Mouse (Mus musculus) C2C12 (cell line): ENCODE results near the gene Pde12. TPM values are rescaled to one million over a fixed set of nuclear protein-coding genes. Genes with fewer than 3 reads are reported as not detected.
"Not testable (repeated sequence)": the region's sequence is repeated elsewhere in the genome, so short reads cannot be mapped to it uniquely, and the experiment has no call there.

Source experiments
- H3K27me3 ChIP-seq: one replicate; pipeline ENCODE4 v1.6.1; 2011; ENCODE audit not compliant: control insufficient read depth, insufficient read depth, insufficient read length
- H3K36me3 ChIP-seq: one replicate; pipeline ENCODE4 v1.6.1; 2011; ENCODE audit not compliant: control insufficient read depth, insufficient read depth
- H3K4me3 ChIP-seq: one replicate; pipeline ENCODE4 v1.5.1; 2011; ENCODE audit warnings: mild to moderate bottlenecking, control low read depth; ENCODE audit not compliant: poor library complexity, insufficient read depth, severe bottlenecking
- H3K79me2 ChIP-seq: one replicate; pipeline ENCODE4 v1.6.1; 2011; ENCODE audit not compliant: control insufficient read depth, insufficient read depth
- H3K79me3 ChIP-seq: one replicate; pipeline ENCODE4 v1.6.1; 2011; ENCODE audit warnings: low read depth, control low read depth
- H3ac ChIP-seq: one replicate; pipeline ENCODE3; 2011; ENCODE audit warnings: low read depth; ENCODE audit not compliant: control insufficient read depth, insufficient read length
- CEBPB ChIP-seq: IDR thresholded peaks from one replicate; pipeline ENCODE4 v1.6.1; 2011; ENCODE audit warnings: low read depth, mild to moderate bottlenecking, control low read depth, moderate library complexity
- CTCF ChIP-seq: IDR thresholded peaks from one replicate; pipeline ENCODE4 v1.5.1; 2011; ENCODE audit not compliant: control insufficient read depth, insufficient read depth, insufficient read length
- FOSL1 ChIP-seq: IDR thresholded peaks from one replicate; pipeline ENCODE4 v1.8.0; 2011; ENCODE audit warnings: mild to moderate bottlenecking, low read length; ENCODE audit not compliant: poor library complexity, insufficient read depth, severe bottlenecking
- MAX ChIP-seq: IDR thresholded peaks from one replicate; pipeline ENCODE4 v1.6.1; 2011; ENCODE audit warnings: mild to moderate bottlenecking, control low read depth
- MYOD1 ChIP-seq: IDR thresholded peaks from one replicate; pipeline ENCODE4 v1.6.1; 2011; ENCODE audit warnings: low read depth; ENCODE audit not compliant: control insufficient read depth, insufficient read length
- MYOG ChIP-seq: IDR thresholded peaks from one replicate; pipeline ENCODE4 v1.6.1; 2011; ENCODE audit not compliant: control insufficient read depth, insufficient read length; ENCODE audit errors: extremely low read depth
- USF1 ChIP-seq: IDR thresholded peaks from one replicate; pipeline ENCODE4 v1.6.1; 2011; ENCODE audit warnings: low read depth, mild to moderate bottlenecking, control low read depth, moderate library complexity
- polyA plus RNA-seq: library from polyadenylated mRNA; unstranded; fragments of >200 nt; fragmentation: generic; extraction: Trizol; gene quantifications from one replicate; pipeline ENCODE4 v1.2.1, GENCODE M21; 2012; ENCODE audit warnings: missing spikeins

Gene Pde12
- polyA plus RNA-seq, 1 experiment = 4.7 TPM

DNA sequence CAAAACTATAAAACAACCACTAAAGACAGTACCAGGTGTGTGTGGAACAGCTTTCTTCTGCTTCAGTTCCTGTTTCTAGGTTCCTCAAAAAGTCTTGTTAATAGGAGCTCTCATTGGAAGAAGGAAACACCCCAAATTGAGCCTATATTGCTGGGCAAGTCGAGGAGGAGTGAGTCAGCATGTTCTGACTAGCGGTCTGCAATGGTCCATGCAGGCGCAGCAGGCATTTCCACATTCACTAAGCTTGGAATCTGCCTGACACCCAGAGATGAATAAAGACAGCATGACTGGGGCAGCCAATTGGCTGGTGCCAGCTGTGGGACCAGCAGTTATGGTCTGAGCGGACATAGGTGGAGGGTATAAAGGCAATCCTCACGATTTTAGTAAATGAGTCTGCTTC is 6.1 kb upstream of the Pde12 start:
- Histone ChIP-seq H3K79me3 (no peaks in the 10 kb centered on the region), H3K36me3 (no peaks in the 10 kb centered on the region), H3ac (no peak overlapping the region), H3K27me3 (no peaks in the 10 kb centered on the region), H3K79me2 (no peaks in the 10 kb centered on the region), H3K4me3 (no peak overlapping the region)
- no peak for TF ChIP-seq MYOG
- TF ChIP-seq MYOD1 = no peak
- TF ChIP-seq CEBPB = no peak
- no peak for TF ChIP-seq FOSL1
- no peak for TF ChIP-seq CTCF
- no peak for TF ChIP-seq USF1
- no peak for TF ChIP-seq MAX

DNA sequence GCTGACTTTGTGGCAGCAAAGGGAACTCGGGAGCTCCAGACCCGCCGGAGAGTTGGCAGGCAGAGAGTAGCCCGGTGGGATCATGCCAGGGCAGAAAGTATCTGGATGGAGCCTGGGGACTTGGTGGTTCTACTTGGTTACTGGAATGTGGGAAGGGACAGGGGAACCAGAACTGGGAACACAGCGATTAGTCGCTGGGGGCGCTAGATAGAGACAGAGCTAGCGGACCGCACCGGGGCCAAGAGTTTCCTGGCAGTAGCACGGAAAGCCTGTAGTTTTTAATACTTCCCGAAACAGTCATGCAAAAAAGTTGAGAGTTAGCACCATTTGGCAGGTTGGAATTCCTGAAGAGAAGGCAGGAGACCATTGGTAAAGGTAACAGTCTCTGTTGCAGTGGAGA is 5.7 kb upstream of the Pde12 start:
- Histone ChIP-seq H3K36me3 (no peaks in the 10 kb centered on the region), H3K79me3 (no peaks in the 10 kb centered on the region), H3ac (no peak overlapping the region), H3K79me2 (no peaks in the 10 kb centered on the region), H3K27me3 (no peaks in the 10 kb centered on the region), H3K4me3 (no peak overlapping the region)
- no peak for TF ChIP-seq CTCF
- no peak for TF ChIP-seq MYOG
- TF ChIP-seq USF1 = no peak
- no peak for TF ChIP-seq MYOD1
- TF ChIP-seq MAX = no peak
- TF ChIP-seq FOSL1 = no peak
- no peak for TF ChIP-seq CEBPB

DNA sequence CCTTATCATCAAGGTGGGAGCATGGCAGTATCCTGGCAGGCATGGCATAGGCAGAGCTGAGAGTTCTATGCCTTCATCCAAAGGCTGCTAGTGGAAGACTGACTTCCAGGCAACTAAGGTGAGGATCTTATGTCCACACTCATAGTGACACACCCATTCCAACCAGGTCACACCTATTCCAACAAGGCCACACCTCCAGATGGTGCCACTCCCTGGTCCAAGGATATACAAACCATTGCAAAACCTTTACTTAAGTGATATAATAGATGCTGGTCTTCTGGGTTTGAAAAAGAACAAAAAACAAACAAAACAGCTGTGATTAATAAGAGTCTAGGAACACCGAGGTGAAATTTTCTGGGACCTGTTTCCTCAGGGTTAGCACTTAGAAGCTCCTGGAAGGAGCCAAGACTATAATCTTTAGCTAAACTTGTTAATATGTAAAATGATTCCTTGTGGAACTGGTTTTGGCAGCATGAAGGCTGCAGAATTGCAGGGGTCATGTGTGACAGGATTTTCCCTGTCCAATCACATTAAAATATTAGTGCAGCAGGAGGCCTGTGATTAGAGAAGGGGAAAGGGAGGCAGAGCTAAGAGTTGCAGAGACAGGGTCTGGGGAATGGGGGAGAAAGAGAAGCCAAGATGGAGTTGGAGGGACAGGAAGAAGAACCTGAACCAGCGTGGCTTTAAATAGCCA is 4.9 kb upstream of the Pde12 start:
- H3K79me3 ChIP-seq, H3ac ChIP-seq, H3K79me2 ChIP-seq, H3K36me3 ChIP-seq, H3K27me3 ChIP-seq, H3K4me3 ChIP-seq: not testable (repeated sequence)

DNA sequence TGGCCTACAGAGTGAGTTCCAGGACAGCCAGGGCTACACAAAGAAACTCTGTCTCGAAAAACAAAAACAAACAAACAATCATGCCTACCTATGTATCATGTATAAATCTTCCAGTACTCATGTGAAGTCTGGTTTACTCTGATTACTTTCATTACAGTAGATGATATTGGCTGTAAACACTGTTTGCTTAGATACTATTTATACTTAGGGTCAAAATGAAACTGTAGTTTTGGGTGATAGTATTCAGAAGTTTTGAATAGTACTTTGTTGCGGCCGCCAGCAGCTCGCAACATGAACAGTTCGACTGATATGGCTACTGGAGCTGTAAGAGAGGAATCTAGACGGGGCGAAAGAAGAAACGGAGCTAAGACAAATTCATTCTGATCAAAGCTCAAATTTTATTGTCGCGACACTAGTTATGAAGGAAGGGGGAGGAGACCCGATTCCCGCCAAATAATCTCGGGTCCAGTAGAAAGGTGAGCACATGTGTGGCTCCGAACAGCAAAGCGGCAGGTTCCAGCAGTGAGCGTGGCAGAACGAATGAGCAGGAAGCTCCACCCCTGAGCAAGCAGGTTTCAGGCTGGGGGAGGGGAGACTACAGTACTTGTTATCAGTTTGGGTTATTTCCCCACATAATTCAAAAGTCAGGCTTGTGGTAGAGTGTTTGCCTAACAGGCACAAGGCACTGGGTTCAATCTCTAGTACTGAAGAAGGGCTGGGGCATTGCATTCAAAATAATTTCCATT is 2.4 kb upstream of the Pde12 start:
- H3K79me3 ChIP-seq = peaks cover 15% of the 10 kb centered on the region

DNA sequence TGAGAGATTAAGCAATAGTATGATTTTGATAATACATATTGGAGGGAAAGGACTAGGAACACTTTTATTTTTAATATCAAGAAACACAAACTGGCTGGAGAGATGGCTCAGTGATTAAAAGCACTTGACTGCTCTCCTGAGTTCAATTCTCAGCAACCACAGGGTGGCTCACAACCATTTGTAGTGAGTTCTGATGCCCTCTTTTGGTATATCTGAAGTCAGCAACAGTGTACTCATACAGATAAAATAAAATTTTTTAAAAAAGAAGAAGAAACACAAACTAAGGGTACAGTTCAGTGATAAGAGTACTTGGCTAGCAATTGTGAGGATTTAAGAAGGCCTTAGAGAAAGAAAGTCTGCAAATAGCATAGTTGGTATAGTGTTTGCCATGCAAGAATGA is 1.3 kb upstream of the Pde12 start:
- Histone ChIP-seq H3K27me3 (no peaks in the 10 kb centered on the region), H3K4me3 (no peak overlapping the region), H3K36me3 (peaks cover 7% of the 10 kb centered on the region), H3K79me3 (peaks cover 26% of the 10 kb centered on the region), H3K79me2 (peaks cover 33% of the 10 kb centered on the region), H3ac (no peak overlapping the region)
- TF ChIP-seq CTCF (no peak), USF1 (no peak), FOSL1 (no peak), CEBPB (no peak), MAX (no peak), MYOD1 (no peak)

More for the DNA sequence above, 2.4 kb upstream of the Pde12 start:
- not testable (repeated sequence) for H3K36me3 ChIP-seq, H3ac ChIP-seq, H3K4me3 ChIP-seq, H3K27me3 ChIP-seq
- peaks cover 23% of the 10 kb centered on the region for H3K79me2 ChIP-seq

DNA sequence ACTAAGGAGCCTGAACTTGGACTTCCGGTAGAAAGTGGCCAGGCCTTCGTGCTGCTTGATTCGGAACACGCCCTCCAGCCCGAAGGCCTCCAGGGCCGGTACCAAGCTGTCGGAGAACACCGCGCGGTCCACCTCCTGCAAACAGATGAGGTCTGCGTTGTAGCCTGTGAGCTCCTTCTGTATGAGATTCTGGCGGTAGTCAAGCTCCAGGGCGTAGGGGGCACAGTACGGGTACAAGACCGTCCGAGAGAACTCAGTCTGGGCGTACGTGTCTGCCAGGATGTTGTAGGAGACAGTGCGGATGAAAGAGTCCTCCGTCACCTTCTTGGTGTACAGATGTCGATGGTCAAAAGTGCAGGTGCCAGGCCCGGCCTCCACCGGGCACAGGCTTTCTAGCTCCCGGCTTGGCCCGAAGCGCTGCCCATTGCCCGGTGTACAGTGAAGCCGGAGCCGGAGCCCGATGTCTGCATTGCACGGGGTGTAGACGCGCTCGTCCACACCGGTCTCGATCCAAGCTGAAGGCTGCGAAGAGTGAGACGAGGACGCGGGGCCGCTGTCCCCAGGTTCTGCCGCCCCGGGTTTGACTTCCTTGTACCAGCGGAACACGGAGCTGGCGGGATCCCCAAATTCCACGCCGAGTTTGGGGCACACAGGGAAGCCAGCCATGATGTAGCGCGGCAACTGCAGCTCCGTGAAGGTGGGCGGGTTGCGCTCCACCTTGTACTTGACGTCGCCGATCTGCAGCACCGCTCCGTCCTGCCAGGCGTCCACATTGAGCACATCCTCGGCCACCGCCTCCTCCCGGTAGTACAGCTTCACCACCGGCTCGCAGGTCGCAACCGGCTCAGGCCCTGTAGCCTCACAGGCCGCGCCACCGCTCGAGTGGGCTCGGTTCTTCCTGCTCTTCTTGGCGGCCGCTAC is 1.1 kb downstream of the Pde12 start:
- peaks cover 46% of the 10 kb centered on the region for H3K79me2 ChIP-seq
- peaks cover 35% of the 10 kb centered on the region for H3K79me3 ChIP-seq
- no peak for TF ChIP-seq USF1
- no peak for TF ChIP-seq MYOD1
- no peak for TF ChIP-seq FOSL1
- TF ChIP-seq MAX = no peak
- no peak for TF ChIP-seq MYOG
- TF ChIP-seq CEBPB = no peak
- TF ChIP-seq CTCF = no peak
- H3ac ChIP-seq = peak overlapping the region; percentile 90
- peak overlapping the region; percentile 87 for H3K4me3 ChIP-seq
- H3K36me3 ChIP-seq = peaks cover 28% of the 10 kb centered on the region
- H3K27me3 ChIP-seq = no peaks in the 10 kb centered on the region
